Mouse (Mus musculus): ENCODE measurements around the gene Sez6l.

Gene Sez6l

DNA sequence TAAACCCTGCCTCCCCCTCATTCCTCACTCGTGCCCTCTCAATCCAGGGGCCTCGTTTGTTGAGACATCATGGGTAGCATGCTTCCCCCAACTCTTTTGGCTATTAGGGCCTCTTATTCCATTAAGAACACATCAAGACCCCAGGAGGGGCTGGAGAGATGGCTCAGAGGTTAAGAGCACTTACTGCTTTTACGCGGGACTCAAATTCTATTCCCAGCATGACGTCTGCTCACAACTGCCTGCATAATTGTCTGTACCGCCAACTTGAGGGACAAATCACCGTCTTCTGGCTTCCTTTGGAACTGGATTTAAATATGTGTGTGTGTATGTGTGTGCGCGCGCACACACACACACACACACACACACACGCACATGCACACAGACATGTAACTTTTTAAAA lies 42.8 kb downstream of the Sez6l start:
- DNase-seq (ENCODE audit: extremely low spot score, low spot score): no peak

DNA sequence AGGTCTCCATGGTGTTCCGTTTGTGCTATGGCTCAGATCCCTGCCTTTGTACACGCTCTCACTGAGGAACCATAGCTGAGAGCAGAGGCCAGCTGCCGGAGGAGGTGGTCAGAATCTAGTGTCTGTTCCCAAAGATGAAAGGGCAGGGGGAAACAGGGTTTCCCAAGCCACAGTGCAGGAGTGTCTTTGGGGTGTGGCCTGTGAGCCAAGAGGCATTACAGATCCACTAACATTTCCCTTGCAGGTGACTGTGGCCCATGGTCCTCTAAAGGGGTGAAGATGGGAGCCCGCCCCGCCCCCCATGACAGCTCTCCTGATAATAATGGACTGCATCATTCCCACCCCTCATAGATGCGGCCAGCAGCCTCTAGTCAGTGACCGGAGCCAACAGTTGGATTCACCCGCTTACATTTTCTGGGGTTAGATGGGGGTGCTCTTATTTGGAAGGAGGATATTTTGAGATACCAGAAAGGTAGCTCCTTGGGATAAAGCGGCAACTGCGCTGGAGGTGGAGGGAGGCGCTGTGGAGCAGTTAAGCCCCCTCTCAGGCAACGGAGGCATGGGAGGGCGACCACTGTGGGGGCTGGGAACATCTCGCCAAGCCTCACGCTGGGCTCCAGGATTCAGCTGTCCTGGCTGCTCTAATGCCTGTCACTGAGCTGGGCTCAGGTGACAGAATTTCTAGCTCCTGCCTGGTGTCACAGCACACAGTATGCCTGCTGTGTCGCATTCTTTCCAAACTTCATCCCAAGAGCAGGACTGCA lies 43.5 kb downstream of the Sez6l start:
- DNase-seq (ENCODE audit: extremely low spot score, low spot score): no peak

DNA sequence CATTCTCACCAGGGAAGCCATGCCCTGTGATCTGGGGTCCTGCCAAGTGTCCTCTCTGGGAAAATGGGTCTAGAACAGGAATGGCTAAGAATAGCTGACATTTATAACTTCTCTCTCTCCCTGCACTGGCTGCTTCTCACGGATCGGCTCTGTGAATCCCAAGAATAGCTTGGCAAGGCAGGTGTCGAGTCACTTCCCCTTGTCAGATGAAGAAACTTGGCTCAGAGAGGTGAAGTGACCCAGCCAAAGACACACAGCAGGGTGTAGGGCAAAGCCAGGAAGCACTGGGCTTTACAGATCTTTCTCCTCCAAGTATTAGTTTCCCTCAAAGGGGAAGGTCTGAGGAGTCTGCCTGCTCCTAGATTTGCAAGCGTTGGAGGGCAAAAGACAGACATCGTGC lies 44.1 kb downstream of the Sez6l start:
- DNase-seq (ENCODE audit: extremely low spot score, low spot score): no peak

DNA sequence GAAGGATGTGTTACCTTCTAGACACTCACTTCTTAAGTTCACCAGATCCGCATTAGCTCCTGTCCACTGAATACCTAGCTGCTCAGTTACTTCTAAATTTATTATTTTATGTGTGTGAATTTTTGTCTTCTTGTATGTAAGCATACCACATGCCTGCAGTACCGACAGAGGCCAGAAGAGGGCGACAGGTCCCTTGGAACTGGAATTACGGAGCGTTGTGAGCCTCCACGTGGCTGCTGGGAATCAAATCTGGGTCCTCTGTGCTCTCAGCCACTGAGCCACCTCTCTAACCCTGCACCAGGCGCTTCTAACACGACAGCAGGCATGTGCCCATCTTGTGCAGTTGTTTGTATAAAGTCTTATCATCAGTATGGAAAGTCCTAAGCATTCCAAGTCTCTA lies 44.8 kb downstream of the Sez6l start:
- no peak for DNase-seq (ENCODE audit: extremely low spot score, low spot score)

DNA sequence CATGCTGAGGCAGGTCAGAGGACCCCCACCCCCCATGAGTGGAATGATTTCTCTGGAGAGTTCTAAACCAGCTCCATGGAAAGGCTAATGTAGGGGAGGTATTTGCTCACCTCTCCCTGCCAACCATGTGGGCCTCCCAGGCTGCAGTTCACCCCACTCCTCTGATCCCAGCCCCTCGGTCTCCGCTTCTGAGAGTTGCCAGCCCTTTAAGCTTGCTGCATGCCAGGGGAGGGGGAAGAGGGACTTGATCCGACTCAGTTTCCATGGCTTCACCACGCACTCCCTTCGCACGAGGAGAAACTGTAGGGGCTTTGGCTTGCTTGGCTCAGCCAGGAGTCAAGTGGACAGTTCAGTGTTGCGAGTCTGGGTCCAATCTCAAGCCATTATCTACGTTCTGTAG lies 45.9 kb downstream of the Sez6l start:
- no peak for DNase-seq (ENCODE audit: extremely low spot score, low spot score)

DNA sequence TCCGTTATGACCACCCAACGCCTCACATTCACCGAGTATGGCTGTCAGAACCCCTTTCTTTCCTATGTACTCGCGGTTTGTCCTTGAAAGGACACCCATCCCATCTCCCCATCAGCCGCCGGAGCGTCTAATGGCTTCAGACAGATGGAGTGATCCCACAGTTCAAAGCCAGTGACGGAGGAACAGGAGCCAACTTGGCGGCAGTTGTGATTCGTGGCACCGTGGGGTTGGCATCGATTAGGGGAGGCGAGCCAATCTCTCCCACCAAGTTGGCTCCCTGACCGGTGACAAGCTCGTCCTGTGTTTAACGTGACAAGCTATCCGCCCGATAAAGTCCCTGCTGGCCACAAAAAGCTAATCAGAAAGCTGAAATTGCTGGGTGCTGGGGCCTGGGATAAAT lies 50.0 kb downstream of the Sez6l start:
- DNase-seq (ENCODE audit: extremely low spot score, low spot score): no peak

DNA sequence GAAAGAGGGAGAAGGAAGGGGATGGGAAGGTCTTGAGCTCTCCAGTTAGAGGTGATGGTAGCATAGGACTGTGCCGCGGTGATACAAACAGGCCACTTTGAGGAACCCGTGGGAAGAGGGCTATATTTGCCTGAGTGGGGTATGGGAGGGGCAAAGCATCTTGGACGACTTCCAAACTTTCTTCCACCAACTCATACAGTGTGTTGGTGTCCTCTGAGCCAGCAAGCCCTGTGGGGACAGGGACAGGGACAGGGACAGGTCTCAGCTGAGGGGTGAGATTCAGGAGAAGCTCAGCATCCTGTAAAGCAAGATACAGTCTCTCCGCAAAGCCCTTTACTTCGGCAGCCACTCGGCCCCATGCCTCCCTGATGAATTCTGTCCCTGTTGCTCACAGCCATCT lies 50.5 kb downstream of the Sez6l start:
- DNase-seq (ENCODE audit: extremely low spot score, low spot score): no peak

DNA sequence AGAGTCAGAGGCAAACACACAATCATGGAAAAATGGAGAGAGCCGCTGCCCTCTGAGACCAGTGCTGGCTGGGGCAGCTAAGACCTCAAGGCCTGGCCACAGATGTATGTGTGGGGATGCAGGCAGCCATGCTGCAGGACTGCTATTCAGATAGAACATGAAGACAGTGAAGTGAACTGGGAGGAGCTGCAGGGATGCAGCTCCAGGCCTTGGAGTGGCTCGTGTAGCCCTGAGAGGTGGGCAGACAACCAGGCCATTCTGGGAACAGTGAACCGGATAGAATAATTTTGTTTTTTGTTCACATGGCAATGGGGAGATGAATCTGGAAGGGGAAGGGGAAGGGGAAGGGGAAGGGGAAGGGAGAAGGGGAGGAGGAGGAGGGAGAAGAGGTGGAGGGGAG lies 51.0 kb downstream of the Sez6l start:
- DNase-seq (ENCODE audit: extremely low spot score, low spot score): no peak

DNA sequence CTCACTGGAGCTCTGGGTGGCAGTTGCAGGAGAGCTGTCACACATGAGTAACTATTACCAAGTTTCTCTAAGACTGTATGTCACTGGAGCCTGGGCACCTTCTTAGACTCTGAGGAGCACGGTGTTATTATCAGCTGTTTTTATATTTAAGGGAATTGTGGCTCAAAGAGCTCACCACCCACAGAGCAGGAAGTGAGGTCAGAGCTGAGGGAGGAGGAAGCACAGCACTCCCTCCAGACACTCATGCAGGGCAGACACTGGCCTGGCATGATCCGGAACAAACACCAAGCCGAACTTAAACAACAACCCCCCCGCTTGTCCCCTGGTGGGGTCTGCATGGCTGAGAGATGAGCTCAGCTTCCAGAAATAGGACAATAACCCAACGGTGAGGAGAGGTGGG lies 51.7 kb downstream of the Sez6l start:
- DNase-seq (ENCODE audit: extremely low spot score, low spot score): no peak

DNA sequence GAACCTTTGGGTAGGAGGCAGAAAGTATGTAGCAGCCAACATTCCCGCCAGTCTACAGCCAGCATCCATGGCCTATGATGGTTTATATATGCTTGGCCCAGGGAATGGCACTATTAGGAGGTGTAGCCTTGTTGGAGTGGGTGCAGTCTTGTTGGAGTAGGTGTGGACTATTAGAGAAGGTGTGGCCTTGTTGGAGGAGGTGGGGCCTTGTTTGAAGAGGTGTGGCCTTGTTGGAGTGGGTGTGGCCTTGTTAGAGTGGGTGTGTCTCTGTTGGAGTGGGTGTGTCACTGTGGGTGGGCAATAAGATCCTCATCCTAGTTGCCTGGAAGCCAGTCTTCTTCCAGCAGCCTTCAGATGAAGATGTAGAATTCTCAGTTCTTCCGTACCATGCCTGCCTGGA lies 53.2 kb downstream of the Sez6l start:
- no peak for DNase-seq (ENCODE audit: extremely low spot score, low spot score)

DNA sequence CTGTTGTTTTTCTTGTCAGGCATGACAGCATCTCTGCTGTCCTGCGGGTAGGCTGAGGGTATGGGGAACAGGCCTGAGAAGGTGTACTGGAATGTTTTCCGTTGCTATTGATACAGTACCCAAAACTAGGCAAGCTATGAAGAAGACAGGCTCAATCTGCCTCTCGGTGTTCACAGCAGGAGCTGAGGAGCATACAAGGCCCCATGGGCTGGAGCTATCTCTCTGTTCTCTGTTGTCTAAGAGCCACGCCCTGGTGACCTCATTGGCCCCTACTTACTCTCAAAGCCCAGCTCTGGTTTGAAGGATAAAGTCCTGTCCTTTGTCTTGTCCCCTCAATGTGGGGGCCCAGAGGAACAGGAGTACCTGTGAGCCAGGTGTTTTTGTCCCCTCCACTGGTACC lies 53.7 kb downstream of the Sez6l start:
- no peak for DNase-seq (ENCODE audit: extremely low spot score, low spot score)

DNA sequence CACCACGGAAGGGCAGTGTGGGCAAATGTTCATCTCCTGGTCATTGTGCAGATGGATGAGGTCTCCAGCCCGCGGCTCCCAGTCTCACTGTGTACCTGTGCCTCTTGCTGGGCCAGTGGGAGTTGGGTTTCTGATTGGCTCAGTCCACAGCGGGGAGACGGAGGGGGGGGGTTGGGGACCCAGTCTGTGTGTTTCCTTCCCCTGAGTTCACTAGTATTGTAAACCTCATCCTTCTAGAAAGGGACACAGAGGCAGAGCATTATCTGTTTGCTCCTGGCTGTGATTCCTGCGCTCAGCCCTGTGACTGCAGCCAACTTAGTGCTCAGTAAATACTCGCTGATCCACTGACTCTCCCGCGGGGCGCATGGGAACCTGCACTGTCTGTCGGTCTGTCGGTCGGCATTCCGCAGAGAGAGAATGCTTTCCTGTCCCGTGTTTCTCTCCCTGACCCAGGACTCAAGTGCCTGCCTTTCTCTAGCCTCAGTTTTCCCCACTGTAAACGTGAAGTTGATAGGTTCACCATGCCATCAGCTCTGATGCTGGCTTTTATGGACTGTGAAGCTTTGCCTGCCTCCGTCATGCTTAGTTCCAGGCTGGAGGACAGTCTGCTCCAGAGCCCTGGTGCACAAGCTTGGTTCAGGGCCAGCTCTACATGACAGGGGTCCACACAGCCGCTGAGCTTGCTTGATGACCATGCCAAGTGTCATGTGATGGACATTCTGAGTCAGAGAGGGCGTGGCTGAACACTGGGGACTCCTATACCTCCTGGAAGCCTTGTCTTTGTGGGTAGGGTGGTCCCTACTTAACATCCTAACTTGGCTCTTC lies 55.1 kb downstream of the Sez6l start:
- peak; percentile 50 for DNase-seq (ENCODE audit: extremely low spot score, low spot score)

DNA sequence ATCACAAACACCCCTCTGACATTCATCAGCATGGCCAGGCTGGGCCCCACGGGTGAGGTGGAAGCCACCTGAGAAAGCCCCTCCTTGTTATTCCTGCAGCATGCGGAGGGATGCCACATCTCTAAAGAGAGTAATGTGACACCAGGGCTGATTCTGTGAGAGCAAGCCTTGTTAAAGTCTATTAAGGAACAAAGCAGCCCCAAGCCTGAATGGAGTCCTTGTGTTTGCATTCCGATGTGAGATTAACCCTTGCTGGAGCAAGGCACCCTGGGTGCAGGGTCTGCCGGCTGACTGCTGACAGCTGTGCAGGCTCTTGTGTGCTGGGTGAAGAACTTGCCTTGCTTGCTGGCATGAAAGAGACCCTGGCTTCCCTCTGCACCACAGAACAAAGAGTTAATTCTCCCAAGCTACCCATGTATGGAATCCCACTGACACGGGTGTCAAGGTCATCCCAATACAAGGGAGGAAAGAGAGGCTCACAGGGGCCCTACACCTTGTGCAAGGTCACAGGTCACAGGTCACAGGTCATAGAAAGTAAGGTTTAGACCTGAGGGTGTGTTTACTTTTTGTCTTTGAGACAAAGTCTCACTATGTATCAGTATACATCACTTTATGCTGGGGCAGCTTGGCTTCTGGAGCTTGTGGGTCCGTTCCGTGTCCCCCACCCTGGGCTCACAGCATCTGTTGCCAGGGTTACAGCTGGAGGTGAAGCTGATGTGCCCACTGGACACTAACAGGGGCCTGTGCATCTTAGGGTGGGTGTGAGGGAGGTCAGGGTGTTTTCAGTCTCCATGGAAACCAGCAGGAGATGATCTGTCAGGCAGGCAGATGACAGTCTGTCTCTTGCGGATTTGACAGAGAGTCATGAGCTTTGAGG lies 55.9 kb downstream of the Sez6l start:
- DNase-seq (ENCODE audit: extremely low spot score, low spot score): peak; percentile 67

DNA sequence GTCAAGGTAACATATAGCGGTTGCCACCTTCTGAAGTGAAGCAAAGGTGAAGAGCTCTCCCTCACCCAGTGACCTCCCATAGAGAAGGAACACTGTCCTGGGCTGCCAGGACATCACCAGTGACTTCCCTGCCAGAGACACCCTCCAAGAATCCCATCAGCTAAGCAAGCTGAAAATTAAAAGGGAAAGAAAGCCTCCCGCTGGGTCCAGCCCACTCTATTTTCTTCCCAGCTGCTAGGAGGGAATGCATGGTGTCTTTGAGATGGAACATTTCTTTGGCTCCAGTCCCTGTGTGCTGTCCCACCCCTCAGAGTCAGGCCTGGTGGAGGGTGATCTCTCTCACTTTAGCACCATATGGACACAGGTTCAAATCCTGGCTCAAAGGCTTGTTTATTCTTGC lies 58.2 kb downstream of the Sez6l start:
- DNase-seq (ENCODE audit: extremely low spot score, low spot score): no peak

DNA sequence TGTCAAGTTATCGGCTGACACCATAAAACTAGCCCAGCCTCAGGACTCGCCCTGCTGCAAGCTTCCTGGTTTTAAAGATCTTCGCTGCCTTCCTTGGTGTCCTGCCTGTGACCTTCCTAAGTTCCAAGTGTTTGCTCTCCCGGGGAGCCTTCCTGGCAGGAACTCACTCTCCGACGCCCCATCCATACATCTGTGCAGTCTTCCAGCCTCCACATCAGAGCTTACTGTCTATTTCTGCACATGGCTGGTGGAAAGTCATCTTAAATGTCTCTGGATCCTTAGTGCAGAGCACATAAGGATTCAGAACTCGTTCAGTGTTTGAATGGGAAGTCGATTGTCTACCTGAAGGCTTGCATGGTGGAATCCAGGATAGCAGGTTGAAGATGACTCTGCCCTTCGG lies 59.5 kb downstream of the Sez6l start:
- no peak for DNase-seq (ENCODE audit: extremely low spot score, low spot score)

DNA sequence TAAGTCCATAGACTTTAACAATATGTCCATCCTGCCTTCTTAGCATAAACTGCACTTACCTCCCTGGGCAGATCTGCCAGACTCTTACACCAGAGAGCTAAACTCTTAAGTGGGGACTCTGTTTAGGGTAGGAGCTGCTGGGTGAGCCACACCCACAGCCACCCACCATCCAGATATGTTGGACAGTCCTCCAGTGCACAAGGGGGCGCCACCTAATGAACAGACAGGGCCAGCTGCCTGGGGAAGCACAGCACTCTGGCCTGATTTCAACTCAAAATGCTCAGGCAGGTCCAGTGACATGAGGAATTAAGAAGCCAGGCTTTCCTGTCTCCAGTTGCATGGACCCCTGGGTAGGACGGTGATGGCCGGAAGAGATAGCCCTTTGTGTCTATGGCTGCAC lies 60.5 kb downstream of the Sez6l start:
- no peak for DNase-seq (ENCODE audit: extremely low spot score, low spot score)

DNA sequence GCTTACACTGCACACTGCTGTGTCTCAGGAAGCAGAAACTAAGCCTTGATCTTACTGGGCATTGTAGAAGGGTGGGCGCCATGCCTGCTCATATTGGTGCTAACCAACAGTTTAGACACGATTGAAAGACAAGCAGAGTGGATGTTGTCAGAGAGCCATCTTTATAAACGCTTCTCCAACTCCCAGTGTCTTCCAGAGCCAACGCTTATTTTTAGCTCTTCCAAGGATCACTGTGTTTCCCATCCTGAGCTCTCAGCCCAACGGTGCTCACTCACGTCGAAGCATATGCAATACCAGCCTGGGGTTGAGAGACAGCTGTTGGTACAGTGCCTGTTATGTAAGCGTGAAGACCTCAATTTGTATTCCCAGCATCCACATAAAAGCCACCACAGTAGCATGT lies 66.6 kb downstream of the Sez6l start:
- no peak for DNase-seq (ENCODE audit: extremely low spot score, low spot score)

DNA sequence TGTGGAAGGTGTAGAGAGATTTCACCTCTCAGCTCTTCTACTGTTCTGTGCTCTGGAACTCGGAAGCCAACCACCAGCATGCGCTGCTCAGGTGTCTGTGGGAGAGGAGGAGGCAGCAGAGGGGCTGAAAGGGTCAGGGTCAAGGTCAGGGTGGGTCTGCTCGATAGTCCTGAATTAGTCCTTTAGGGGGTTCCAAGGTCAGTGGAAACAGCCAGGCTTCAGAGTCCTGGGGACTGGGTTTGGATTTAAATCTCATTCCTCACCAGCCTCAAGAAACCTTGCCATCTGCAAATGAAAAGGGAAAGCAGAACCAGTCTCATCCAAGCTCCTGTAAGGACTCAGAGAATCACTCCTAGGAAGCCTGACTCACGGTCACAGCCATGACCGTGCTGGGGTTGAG lies 67.1 kb downstream of the Sez6l start:
- no peak for DNase-seq (ENCODE audit: extremely low spot score, low spot score)

DNA sequence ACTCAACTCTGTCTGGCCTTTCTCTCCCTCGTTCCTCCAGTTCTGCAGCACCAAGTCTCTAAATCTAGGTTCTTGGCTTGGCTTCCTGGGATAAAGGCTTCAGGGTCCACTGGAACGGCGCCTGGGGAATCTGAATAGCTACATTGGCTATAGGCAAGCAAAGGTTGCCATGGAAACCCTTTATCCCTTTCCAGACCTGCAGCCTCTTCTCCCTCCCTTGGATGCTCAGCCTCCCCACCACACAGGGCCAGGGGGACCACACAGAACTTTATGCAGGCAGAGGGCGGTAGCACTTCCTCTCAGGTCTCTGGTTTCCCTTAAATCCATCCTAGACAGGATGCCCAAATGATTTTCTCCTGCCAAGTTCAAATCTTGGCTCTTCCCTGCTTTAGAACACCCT lies 71.4 kb downstream of the Sez6l start:
- no peak for DNase-seq (ENCODE audit: extremely low spot score, low spot score)

DNA sequence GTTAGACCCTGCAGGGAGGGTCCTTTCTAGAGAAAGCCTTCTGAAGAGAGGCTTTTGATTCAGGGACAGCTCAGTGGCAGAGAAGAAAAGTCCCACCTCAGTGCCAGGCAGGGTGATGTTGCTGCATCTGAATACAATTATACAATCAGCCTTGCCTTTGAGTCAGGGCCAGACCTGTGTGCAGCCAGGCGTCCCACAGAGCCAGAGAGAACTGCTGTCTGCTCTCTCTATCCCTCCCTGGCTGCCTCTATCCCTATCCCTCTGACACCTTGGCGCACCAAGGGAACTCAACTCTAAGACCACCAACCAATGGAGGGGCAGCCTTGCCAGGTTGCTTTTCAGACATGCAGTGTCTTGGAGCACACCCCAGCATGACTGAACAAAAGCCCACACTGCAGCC lies 75.6 kb downstream of the Sez6l start:
- DNase-seq (ENCODE audit: extremely low spot score, low spot score): no peak

DNA sequence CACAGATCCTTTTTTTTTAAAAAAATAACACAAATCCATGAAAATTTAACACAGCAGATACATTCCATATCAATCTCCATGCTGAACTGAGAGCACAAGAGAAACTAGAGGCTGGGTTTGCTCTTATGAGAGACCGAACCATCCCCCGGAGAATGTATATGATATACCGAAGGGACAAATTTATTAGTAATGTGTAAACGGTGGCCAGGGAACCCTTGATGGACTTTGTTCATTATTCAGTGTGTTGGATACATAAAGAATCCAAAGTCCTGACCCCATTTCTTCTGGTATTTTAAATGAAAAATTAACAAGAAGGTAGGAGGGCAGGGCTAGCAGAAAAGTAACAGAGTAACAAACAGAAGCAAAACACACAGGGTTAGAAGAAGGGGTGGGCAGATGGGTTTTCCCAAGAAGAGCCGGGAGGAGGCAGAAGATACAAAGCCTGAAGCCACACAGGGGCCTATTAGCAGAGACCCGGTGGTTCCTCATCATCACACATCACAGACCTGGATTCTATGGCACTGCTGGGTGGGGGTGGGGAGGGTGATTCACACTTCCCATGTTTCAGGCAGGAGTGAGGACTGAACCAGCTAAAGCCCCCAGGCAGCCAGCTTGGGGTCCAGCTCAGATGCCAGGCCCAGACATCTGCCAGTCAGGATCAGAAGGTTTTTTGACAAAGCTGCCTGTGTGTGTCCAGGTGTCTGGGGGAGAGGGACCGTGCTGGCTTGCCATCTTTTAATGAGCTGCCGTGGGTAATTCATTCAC lies 76.9 kb downstream of the Sez6l start:
- DNase-seq (ENCODE audit: extremely low spot score, low spot score): no peak
